Comparison of ENCODE assay signal across 9 mouse cellular contexts in genomic region chr3:131109066-131109685, GRCm38 (mm10). TPM values are rescaled to one million over a fixed set of nuclear protein-coding genes. Genes with fewer than 3 reads are reported as not detected.
DNase-seq lines count a peak whose midpoint lies in the region; ATAC-seq and TF ChIP-seq lines count a peak whose summit lies in the region.
"Had no signal": no experiment of that assay in that cellular context is flagged by ENCODE, and none has a peak within 500 bp of the region (broad histone marks: within the 10 kb centered on the region; RNA-seq: fewer than 3 reads in every experiment).

No protein-coding gene starts in this region.

- WGBS in intestine, embryonic 15.5 days = 3% methylated on average over 15 of the region's 15 CpGs
- WGBS in intestine, postnatal 0 days = 2% methylated on average over 15 of the region's 15 CpGs
- WGBS in forebrain, embryonic 16.5 days = 4% methylated on average over 15 of the region's 15 CpGs
- WGBS in midbrain, embryonic 12.5 days = 2% methylated on average over 15 of the region's 15 CpGs

- in situ Hi-C loops in ES-E14 (cut with MboI; ENCODE audit: low sequenced_read_pairs in 2 of 2, unreplicated experiment in 2 of 2) = loop anchor here (10.0 to 25.0 kb wide), 2 partner anchors 1897 to 1904 kb away; no protein-coding TSS in a partner anchor

- no peak overlapping the region for H3K4me3 ChIP-seq in intestine, embryonic 15.5 days (replicated peaks)
- H3K4me3 ChIP-seq in intestine, postnatal 0 days (ENCODE audit: low read depth, low read length) = no peak overlapping the region
- H3K4me3 ChIP-seq in ES-E14 (ENCODE audit: insufficient read depth in 1 of 2, low read depth in 1 of 2, low read length in 2 of 2, poor library complexity in 1 of 2, severe bottlenecking in 1 of 2) = peak overlapping the region; percentile 10 to 11; a peak in 2 of 4 replicates
- H3K4me3 ChIP-seq in forebrain, embryonic 16.5 days (replicated peaks; ENCODE audit: low read length) = peak overlapping the region; percentile 54
- peak overlapping the region; percentile 86 for H3K4me3 ChIP-seq in midbrain, embryonic 12.5 days

- H3K4me1 ChIP-seq in intestine, embryonic 15.5 days (replicated peaks) = peaks cover 44% of the 10 kb centered on the region
- 0 out of 2 replicates have a peak, but pooled peaks cover 4% of the 10 kb centered on the region for H3K4me1 ChIP-seq in intestine, postnatal 0 days (replicated peaks; ENCODE audit: control insufficient read depth, insufficient read depth, low read length)
- peaks cover 0 to 2% of the 10 kb centered on the region in 2 experiments; a peak in 1 of 4 replicates for H3K4me1 ChIP-seq in ES-E14 (ENCODE audit: control insufficient read depth in 2 of 2, insufficient read depth in 2 of 2, low read length in 2 of 2, poor library complexity in 1 of 2)
- peaks cover 52% of the 10 kb centered on the region for H3K4me1 ChIP-seq in forebrain, embryonic 16.5 days (replicated peaks; ENCODE audit: control insufficient read depth, insufficient read depth, low read length)
- H3K4me1 ChIP-seq in midbrain, embryonic 12.5 days = peaks cover 46% of the 10 kb centered on the region

- no peaks in the 10 kb centered on the region for H3K36me3 ChIP-seq in intestine, embryonic 15.5 days
- H3K36me3 ChIP-seq in intestine, postnatal 0 days (ENCODE audit: control insufficient read depth, insufficient read depth) = no peaks in the 10 kb centered on the region
- H3K36me3 ChIP-seq in ES-E14 (ENCODE audit: control insufficient read depth, insufficient read depth, low read length, poor library complexity, severe bottlenecking) = no peaks in the 10 kb centered on the region; the same call in 1 of the 2 replicates
- no peaks in the 10 kb centered on the region for H3K36me3 ChIP-seq in forebrain, embryonic 16.5 days (ENCODE audit: control insufficient read depth, insufficient read depth)
- H3K36me3 ChIP-seq in midbrain, embryonic 12.5 days = no peaks in the 10 kb centered on the region
- H3K36me3 ChIP-seq: G1E had no signal

- intact Hi-C loops in gastrocnemius, postnatal 36 days (cut with DNase I) = no loop called here
- intact Hi-C loops in left cerebral cortex, postnatal 14 days (cut with DNase I) = no loop called here

- ATAC-seq in intestine, embryonic 15.5 days = no peak
- no peak for ATAC-seq in intestine, postnatal 0 days
- ATAC-seq in forebrain, embryonic 16.5 days = no peak
- ATAC-seq in midbrain, embryonic 12.5 days (ENCODE audit: low FRiP score, low read depth) = no peak

- H3K9ac ChIP-seq in intestine, embryonic 15.5 days = no peak overlapping the region
- H3K9ac ChIP-seq in intestine, postnatal 0 days (ENCODE audit: low read depth, low read length) = no peak overlapping the region
- H3K9ac ChIP-seq in ES-E14 (ENCODE audit: insufficient read depth, low read depth, low read length, poor library complexity, severe bottlenecking) = no peak overlapping the region
- H3K9ac ChIP-seq in forebrain, embryonic 16.5 days (replicated peaks; ENCODE audit: low read depth, low read length) = no peak overlapping the region
- H3K9ac ChIP-seq in midbrain, embryonic 12.5 days (replicated peaks) = peak overlapping the region; percentile 92

- H3K9me3 ChIP-seq in intestine, embryonic 15.5 days = no peaks in the 10 kb centered on the region
- H3K9me3 ChIP-seq in intestine, postnatal 0 days (ENCODE audit: control insufficient read depth) = no peaks in the 10 kb centered on the region
- no peaks in the 10 kb centered on the region for H3K9me3 ChIP-seq in ES-E14 (ENCODE audit: control insufficient read depth, insufficient read depth, low read depth, low read length)
- no peaks in the 10 kb centered on the region for H3K9me3 ChIP-seq in forebrain, embryonic 16.5 days (ENCODE audit: control insufficient read depth, low read length)
- H3K9me3 ChIP-seq in midbrain, embryonic 12.5 days = no peaks in the 10 kb centered on the region

- no peak for TF ChIP-seq CTCF in intestine, postnatal 0 days (IDR thresholded peaks at IDR 0.05; ENCODE audit: low read depth)

- peaks cover 88% of the 10 kb centered on the region for H3K27me3 ChIP-seq in intestine, embryonic 15.5 days (replicated peaks)
- H3K27me3 ChIP-seq in intestine, postnatal 0 days (replicated peaks; ENCODE audit: control insufficient read depth, insufficient read depth, low read length) = peaks cover 93% of the 10 kb centered on the region
- peaks cover 17% of the 10 kb centered on the region for H3K27me3 ChIP-seq in forebrain, embryonic 16.5 days (replicated peaks; ENCODE audit: control insufficient read depth, insufficient read depth, low read length)
- H3K27me3 ChIP-seq in midbrain, embryonic 12.5 days = peaks cover 44% of the 10 kb centered on the region

- H3K4me2 ChIP-seq in intestine, embryonic 15.5 days (replicated peaks) = peak overlapping the region; percentile 95; the same call in 1 of the 2 replicates
- no peak overlapping the region for H3K4me2 ChIP-seq in intestine, postnatal 0 days (replicated peaks; ENCODE audit: low read depth)
- peak overlapping the region; percentile 93 for H3K4me2 ChIP-seq in forebrain, embryonic 16.5 days (ENCODE audit: low read length)
- H3K4me2 ChIP-seq in midbrain, embryonic 12.5 days (replicated peaks) = peak overlapping the region; percentile 71

- DNase-seq in ES-E14 (ENCODE audit: low read depth, low spot score) = no peak
- DNase-seq in gastrocnemius, postnatal 36 days = no peak
- DNase-seq in left cerebral cortex, postnatal 14 days (ENCODE audit: low spot score in 2 of 2) = no peak
- DNase-seq in spleen, postnatal 10 days (ENCODE audit: low spot score in 2 of 2) = no peak

- H3K27ac ChIP-seq in intestine, embryonic 15.5 days = no peak overlapping the region
- H3K27ac ChIP-seq in intestine, postnatal 0 days (ENCODE audit: low read depth, low read length) = no peak overlapping the region
- no peak overlapping the region for H3K27ac ChIP-seq in ES-E14 (ENCODE audit: insufficient read depth, low read depth, low read length, poor library complexity, severe bottlenecking)
- H3K27ac ChIP-seq in forebrain, embryonic 16.5 days (ENCODE audit: low read length) = no peak overlapping the region
- peak overlapping the region; percentile 87; the same call in 1 of the 2 replicates for H3K27ac ChIP-seq in midbrain, embryonic 12.5 days (replicated peaks)

TF ChIP-seq in ES-E14, 5 proteins besides CTCF, POLR2A, EP300 and RAD21:
- TF ChIP-seq ZC3H11A (IDR thresholded peaks at IDR 0.05; ENCODE audit: borderline replicate concordance, low read depth, low read length) (no peak), MAFK (IDR thresholded peaks at IDR 0.05; ENCODE audit: insufficient read depth, low read depth, low read length) (no peak), HCFC1 (IDR thresholded peaks at IDR 0.05; ENCODE audit: borderline replicate concordance, insufficient read depth, low read length) (no peak), CHD2 (IDR thresholded peaks at IDR 0.05; ENCODE audit: low read depth, low read length) (no peak), ZNF384 (IDR thresholded peaks at IDR 0.05; ENCODE audit: low read depth, low read length) (no peak)
TF ChIP-seq in ES-E14: peak in this region for 0.

RNA-seq across cellular contexts. Expression of gene Lef1, which starts 1.1 kb away (rescaled TPM):
- polyA plus RNA-seq in intestine, embryonic 15.5 days (2015; fragmentation: Nextera tagmentation; extraction: Ambion mirVana) = 0.62 and 1.4 TPM in 2 replicates
- polyA plus RNA-seq in intestine, postnatal 0 days (2015; fragmentation: Nextera tagmentation; extraction: Ambion mirVana) = 0.25 and 0.27 TPM in 2 replicates
- total RNA-seq in ES-E14 (2012; rRNA removed) = 9.2 and 11.1 TPM in 2 replicates
- polyA plus RNA-seq in forebrain, embryonic 16.5 days (2015; fragmentation: Nextera tagmentation; extraction: Ambion mirVana) = 12.1 and 12.7 TPM in 2 replicates
- polyA plus RNA-seq in midbrain, embryonic 12.5 days (2016; fragmentation: Nextera tagmentation; extraction: Ambion mirVana) = 97.0 and 103 TPM in 2 replicates
- total RNA-seq in gastrocnemius, postnatal 36 days (2021) = 1 to 10 TPM in 1 of 2 experiments, under 1 TPM in 1; 0.32 to 1.1 TPM
- total RNA-seq in left cerebral cortex, postnatal 14 days (2021) = 1 to 10 TPM; 6.3 to 8.4 TPM
- polyA plus RNA-seq: G1E had no signal

Comparison
In these comparisons a context has a peak if more than half of its experiments do, and no peak if none do; other contexts are left out.
1. H3K4me3 ChIP-seq: peak in ES-E14 (2 of 2), forebrain, embryonic 16.5 days (single experiment) and midbrain, embryonic 12.5 days (single experiment); none in intestine, embryonic 15.5 days (single experiment) and intestine, postnatal 0 days (single experiment).